Mouse (Mus musculus) liver, embryonic 14.5 days (tissue): Measurements from ENCODE around the gene Efna1. TPM values are rescaled to one million over a fixed set of nuclear protein-coding genes. Genes with fewer than 3 reads are reported as not detected.

Experiments used
- ATAC-seq: fragments of 200-750 bp; cut with Nextera tagmentation; 2 replicates; pipeline ENCODE4 v1.8.0; 2017; ENCODE audit warnings: moderate number of reproducible peaks, mild to moderate bottlenecking, moderate library complexity; ENCODE audit not compliant: insufficient read depth
- DNase-seq, 3 experiments: peaks; one replicate each; pipeline ENCODE4 v3.0.0-alpha.2; 2012 to 2013; ENCODE audit warnings: low read depth in 3 of 3, low spot score in 3 of 3
- H3K27ac ChIP-seq: fragments of 300-500 bp; sonication (generic); 2 replicates; pipeline ENCODE4 v1.5.1; 2014; ENCODE audit warnings: moderate library complexity, mild to moderate bottlenecking, control low read depth, inconsistent platforms
- H3K27me3 ChIP-seq: fragments of 300-500 bp; sonication (generic); 2 replicates; pipeline ENCODE4 v1.6.1; 2014; ENCODE audit warnings: mild to moderate bottlenecking, low read length, moderate library complexity; ENCODE audit not compliant: control insufficient read depth, insufficient read depth
- H3K36me3 ChIP-seq: fragments of 300-500 bp; sonication (generic); replicated peaks from 2 replicates; pipeline ENCODE4 v1.6.1; 2014; ENCODE audit warnings: low read depth; ENCODE audit not compliant: control insufficient read depth, insufficient read depth
- H3K4me1 ChIP-seq, 2 experiments: fragments of 200-500 bp in 1 of 2; fragments of 300-500 bp in 1 of 2; sonication (generic) in 1 of 2; replicated peaks; 2 replicates each; pipeline ENCODE4 v1.6.1; 2012 to 2014; ENCODE audit warnings: antibody characterized with exemption in 1 of 2, inconsistent platforms in 1 of 2, low read length in 1 of 2; ENCODE audit not compliant: control insufficient read depth in 2 of 2, insufficient read depth in 2 of 2
- H3K4me2 ChIP-seq: fragments of 300-500 bp; sonication (generic); 2 replicates; pipeline ENCODE4 v1.6.1; 2014; ENCODE audit warnings: low read depth, mild to moderate bottlenecking, control low read depth, moderate library complexity
- H3K4me3 ChIP-seq, 2 experiments: fragments of 200-500 bp in 1 of 2; fragments of 300-500 bp in 1 of 2; sonication (generic) in 1 of 2; 2 replicates each; pipeline ENCODE4 v1.5.1; 2012 to 2014; ENCODE audit warnings: low read depth in 2 of 2, low read length in 2 of 2, mild to moderate bottlenecking in 2 of 2, control low read depth in 1 of 2, inconsistent platforms in 1 of 2, moderate library complexity in 1 of 2; ENCODE audit not compliant: insufficient read depth in 1 of 2
- H3K9ac ChIP-seq: fragments of 300-500 bp; sonication (generic); replicated peaks from 2 replicates; pipeline ENCODE4 v1.6.1; 2014; ENCODE audit warnings: mild to moderate bottlenecking, control low read depth, moderate library complexity
- H3K9me3 ChIP-seq: fragments of 300-500 bp; sonication (generic); 2 replicates; pipeline ENCODE4 v1.6.1; 2016; ENCODE audit warnings: low read length, mixed read lengths; ENCODE audit not compliant: control insufficient read depth
- CTCF ChIP-seq: IDR thresholded peaks from 2 replicates; pipeline ENCODE4 v1.5.1; 2016; ENCODE audit warnings: antibody characterized with exemption, low read depth, control low read depth
- EP300 ChIP-seq: IDR thresholded peaks from 2 replicates; pipeline ENCODE4 v1.6.1; 2016; ENCODE audit warnings: antibody characterized with exemption, low read depth
- WGBS: fragments of 180-500 bp; shearing (Covaris S2); extraction: QIAGEN DNeasy Blood & Tissue Kit; methylation state at CpG from one replicate; pipeline ENCODE4 v1.1.7; 2014; ENCODE audit not compliant: insufficient replicate concordance; 5-methylcytosine and 5-hydroxymethylcytosine counted together
- polyA plus RNA-seq, 2 experiments: library from polyadenylated mRNA; depleted of rRNA in 1 of 2; stranded (reverse) in 1 of 2; unstranded in 1 of 2; fragments of >200 nt; fragmentation: Nextera tagmentation in 1 of 2; extraction: Ambion mirVana in 1 of 2; gene quantifications; 2 replicates each; pipeline versions ENCODE4 v1.2.1 to v1.2.3; 2012 to 2014

The Efna1 gene
- polyA plus RNA-seq, 2 experiments = 2.9 to 3.7 TPM

DNA sequence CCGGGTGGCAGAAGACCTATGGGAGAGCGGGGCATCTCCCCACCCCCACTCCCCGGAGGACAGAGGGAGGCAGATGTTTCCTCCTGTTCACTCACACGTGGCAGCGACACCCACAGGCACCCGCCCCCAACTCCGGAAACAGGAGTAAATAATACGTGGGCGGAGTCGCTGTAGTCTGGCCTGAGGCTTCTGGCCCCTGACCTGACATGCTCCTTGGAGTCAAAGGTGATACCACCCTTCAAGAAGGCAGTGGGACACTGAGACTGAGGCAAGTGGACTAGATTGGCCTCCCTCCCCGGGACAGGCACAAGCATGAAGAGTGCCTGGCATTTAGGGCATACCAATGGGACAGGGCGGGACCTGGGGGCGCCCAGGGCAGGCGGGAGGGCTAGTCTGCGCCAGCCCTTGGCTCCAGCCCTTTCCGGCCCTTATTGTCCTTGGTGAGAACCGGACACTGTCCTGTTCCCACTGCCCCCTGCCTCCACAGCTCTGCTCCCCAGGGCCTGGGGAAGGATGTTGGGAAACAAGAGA lies 29.5 kb downstream of the Efna1 start:
- Histone ChIP-seq H3K27ac (no peak overlapping the region), H3K4me1 (peaks cover 9 to 10% of the 10 kb centered on the region in 2 experiments; a peak in 3 of 4 replicates), H3K9me3 (no peaks in the 10 kb centered on the region), H3K4me3 (no peak overlapping the region), H3K27me3 (peaks cover 9% of the 10 kb centered on the region), H3K36me3 (no peaks in the 10 kb centered on the region), H3K4me2 (peak overlapping the region; percentile 38; the same call in 1 of the 2 replicates), H3K9ac (no peak overlapping the region)
- ATAC-seq (0 out of 2 replicates have a peak, but pooled peaks have one; percentile 26), DNase-seq (no peak)
- TF ChIP-seq CTCF = no peak
- TF ChIP-seq EP300 = no peak
- WGBS = 7% methylated on average over 17 of the region's 17 CpGs

DNA sequence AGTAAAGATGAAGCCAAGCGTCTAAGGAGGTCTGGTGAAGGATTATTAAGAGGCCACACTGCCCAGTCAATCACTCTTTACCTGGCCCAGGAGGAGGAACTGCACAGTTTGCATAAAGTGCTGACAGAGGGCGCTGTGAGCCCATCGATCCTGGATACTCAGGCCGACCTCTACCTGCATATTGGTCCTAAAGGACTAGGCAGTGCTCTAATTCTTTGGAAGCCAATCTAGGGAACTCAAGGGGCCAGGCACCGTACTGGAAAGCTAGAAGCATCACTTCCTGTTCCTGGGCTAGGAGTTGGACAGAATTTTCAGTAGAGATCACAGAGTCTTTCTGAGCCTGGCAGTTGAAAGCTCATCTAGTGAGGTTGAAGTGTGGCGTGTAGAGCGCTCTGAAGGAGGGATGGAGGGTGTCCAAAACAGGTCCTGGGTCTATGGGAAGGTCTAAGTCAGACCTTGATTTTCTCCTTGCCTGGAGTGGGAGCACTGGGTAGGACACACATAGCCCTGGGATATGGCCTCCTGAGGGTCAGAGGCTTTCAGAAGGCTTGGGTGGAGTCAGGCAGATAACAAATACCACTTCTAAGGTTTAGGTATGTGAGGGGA lies 30.4 kb downstream of the Efna1 start:
- 12% methylated on average over 7 of the region's 7 CpGs for WGBS
- H3K27ac ChIP-seq = no peak overlapping the region

DNA sequence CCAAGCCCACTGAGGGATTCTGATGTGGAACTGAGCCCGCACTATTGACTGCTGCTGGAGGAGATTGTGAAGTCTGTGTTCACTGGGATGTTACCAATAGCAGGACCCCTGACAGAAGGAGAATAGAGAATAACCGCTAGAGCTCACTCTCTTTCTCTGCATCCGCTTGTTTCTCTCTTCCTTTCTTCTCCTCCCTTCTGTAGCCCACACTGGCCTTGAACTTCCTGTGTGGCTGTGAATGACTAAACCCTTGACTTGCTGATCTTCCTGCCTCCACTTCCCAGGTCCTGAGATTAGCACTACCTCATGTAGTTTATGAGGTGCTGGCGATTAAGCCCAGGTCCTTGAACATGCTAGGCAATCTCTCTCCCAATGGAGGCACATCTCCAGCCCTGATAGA lies 33.5 kb downstream of the Efna1 start:
- no peak for TF ChIP-seq CTCF
- TF ChIP-seq EP300 = no peak
- 67% methylated on average over 4 of the region's 4 CpGs for WGBS
- H3K27me3 ChIP-seq = peaks cover 28% of the 10 kb centered on the region
- no peak overlapping the region for H3K4me3 ChIP-seq
- no peaks in the 10 kb centered on the region for H3K36me3 ChIP-seq
- no peak overlapping the region for H3K9ac ChIP-seq
- ATAC-seq (no peak), DNase-seq (no peak)
- peak overlapping the region; percentile 90 for H3K4me2 ChIP-seq
- no peaks in the 10 kb centered on the region for H3K9me3 ChIP-seq
- H3K4me1 ChIP-seq = peaks cover 9 to 12% of the 10 kb centered on the region in 2 experiments
- no peak overlapping the region for H3K27ac ChIP-seq

More for the DNA sequence above, 30.4 kb downstream of the Efna1 start:
- DNase-seq (no peak), ATAC-seq (no peak)
- Histone ChIP-seq H3K4me3 (no peak overlapping the region), H3K27me3 (peaks cover 13% of the 10 kb centered on the region), H3K9me3 (no peaks in the 10 kb centered on the region), H3K4me1 (peaks cover 9 to 14% of the 10 kb centered on the region in 2 experiments), H3K4me2 (no peak overlapping the region), H3K36me3 (no peaks in the 10 kb centered on the region), H3K9ac (no peak overlapping the region)
- TF ChIP-seq CTCF = peak; percentile 80
- no peak for TF ChIP-seq EP300

DNA sequence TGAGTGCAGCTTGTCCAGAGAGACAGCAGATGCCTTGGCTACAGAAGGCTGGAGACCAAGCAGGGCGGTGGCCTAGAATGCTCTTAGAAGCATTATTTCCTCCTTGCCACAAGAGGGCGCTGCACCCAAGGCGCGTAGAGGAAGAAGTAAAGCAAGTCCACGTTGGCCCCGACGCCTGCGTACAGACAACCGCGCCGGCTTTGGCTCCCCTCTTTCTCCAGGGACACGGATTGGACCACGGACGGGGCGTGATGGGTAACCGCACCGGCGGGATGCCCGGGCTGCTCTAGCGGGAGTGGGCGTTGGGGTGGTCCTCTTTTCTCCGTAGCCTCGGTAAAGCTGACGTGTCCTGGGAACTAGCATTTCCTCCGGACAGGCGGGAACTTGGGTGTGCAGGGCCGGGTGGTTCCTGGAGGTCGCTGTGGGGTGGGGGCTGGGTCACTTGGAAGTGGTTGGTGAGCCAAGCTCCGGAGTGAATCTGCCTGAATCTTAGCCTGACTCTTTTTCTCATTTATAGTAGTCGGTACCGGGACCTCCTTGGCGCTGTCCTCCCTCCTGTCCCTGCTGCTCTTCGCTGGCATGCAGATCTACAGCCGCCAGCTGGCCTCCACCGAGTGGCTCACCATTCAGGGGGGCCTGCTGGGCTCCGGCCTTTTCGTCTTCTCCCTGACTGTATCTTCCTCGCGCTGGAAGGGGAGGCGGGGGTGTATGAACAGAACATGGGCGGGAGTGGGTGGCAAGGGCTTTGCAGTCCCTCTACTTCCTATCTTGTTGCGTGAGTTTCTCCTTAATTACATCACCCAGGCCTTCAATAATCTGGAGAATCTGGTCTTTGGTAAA lies 34.5 kb downstream of the Efna1 start, which contains the start of gene Trim46:
TSS of gene Trim46 (minus strand) at position 49 of the 840 bp plus-strand sequence.
- peaks cover 20% of the 10 kb centered on the region for H3K27me3 ChIP-seq
- peaks cover 9 to 12% of the 10 kb centered on the region in 2 experiments for H3K4me1 ChIP-seq
- WGBS = under 1% methylated on average over 42 of the region's 42 CpGs
- ATAC-seq (peak; percentile 71), DNase-seq (peak; percentile 79 to 80 (median 80))
- peak within 1 kb of the TSS; percentile 74 to 75 for H3K4me3 ChIP-seq
- H3K27ac ChIP-seq = no peak within 1 kb of the TSS
- no peaks in the 10 kb centered on the region for H3K9me3 ChIP-seq
- peak within 1 kb of the TSS; percentile 73 for H3K9ac ChIP-seq
- H3K36me3 ChIP-seq = no peaks in the 10 kb centered on the region
- TF ChIP-seq EP300 = no peak
- peak; percentile 99 for TF ChIP-seq CTCF
- peak within 1 kb of the TSS; percentile 90 for H3K4me2 ChIP-seq
